Mouse (Mus musculus): Measurements from ENCODE around the gene Abcb1a. TPM values are rescaled to one million over a fixed set of nuclear protein-coding genes. Genes with fewer than 3 reads are reported as not detected.

The Abcb1a gene
- polyA plus RNA-seq, 1 experiment: 1.9 TPM

GRCm38 (mm10) chr5:8792281-8792680, 132.4 kb downstream of the Abcb1a start:
- Histone ChIP-seq H3K27ac (replicated peaks; ENCODE audit: low read depth, low read length) (no peak overlapping the region), H3K4me1 (ENCODE audit: control insufficient read depth, insufficient read depth, insufficient read length, low read length) (no peaks in the 10 kb centered on the region), H3K4me3 (ENCODE audit: insufficient read depth, low read depth, low read length) (no peak overlapping the region)

Other genes with a start within 250 kb of the Abcb1a start
- gene Dbf4, start 237.4 kb upstream of the Abcb1a start, polyA plus RNA-seq (2012; ENCODE audit: insufficient read depth, insufficient read length, missing spikeins): 1.3 and 1.4 TPM in 2 replicates
- gene Slc25a40, start 237.2 kb upstream of the Abcb1a start, polyA plus RNA-seq (2012; ENCODE audit: insufficient read depth, insufficient read length, missing spikeins): 4.8 and 5.2 TPM in 2 replicates
- gene Rundc3b, start 37.1 kb upstream of the Abcb1a start, polyA plus RNA-seq (2012; ENCODE audit: insufficient read depth, insufficient read length, missing spikeins): 0.71 TPM in 1 of 2 replicates, not detected in the other
- 7.9 and 9.2 TPM in 2 replicates for gene Abcb1b, start 138.1 kb downstream of the Abcb1a start, polyA plus RNA-seq (2012; ENCODE audit: insufficient read depth, insufficient read length, missing spikeins)
- 1.1 and 2.1 TPM in 2 replicates for gene Abcb4, start 233.6 kb downstream of the Abcb1a start, polyA plus RNA-seq (2012; ENCODE audit: insufficient read depth, insufficient read length, missing spikeins)

Data from brown adipose tissue, adult 24 weeks (tissue).